Mouse (Mus musculus) thymus, postnatal 4 days (tissue): ENCODE data around the gene Ccnk.

Source experiments
- DNase-seq: peaks from one replicate; pipeline ENCODE4 v3.0.0; 2021

The Ccnk gene

DNA sequence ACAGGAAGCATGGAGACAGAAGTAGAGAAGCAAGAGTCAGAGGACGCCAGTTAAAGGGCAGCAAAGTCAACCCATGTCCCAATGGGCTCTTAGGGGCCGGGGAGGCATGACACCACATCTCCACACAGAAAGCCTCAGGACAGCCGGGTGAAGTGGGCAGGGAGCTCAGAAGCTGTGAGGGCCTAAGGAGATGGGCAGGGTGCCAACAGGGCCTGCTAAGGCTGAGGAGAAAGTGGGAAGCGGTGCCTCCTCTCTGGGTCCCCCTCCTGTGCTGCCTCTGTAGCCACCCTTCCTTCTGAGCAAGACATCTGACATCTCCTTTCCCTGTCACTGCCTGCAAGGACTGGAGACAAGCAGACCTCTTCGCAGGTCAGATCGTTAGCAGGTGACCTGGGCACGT lies 46.4 kb downstream of the Ccnk start:
- no peak for DNase-seq

DNA sequence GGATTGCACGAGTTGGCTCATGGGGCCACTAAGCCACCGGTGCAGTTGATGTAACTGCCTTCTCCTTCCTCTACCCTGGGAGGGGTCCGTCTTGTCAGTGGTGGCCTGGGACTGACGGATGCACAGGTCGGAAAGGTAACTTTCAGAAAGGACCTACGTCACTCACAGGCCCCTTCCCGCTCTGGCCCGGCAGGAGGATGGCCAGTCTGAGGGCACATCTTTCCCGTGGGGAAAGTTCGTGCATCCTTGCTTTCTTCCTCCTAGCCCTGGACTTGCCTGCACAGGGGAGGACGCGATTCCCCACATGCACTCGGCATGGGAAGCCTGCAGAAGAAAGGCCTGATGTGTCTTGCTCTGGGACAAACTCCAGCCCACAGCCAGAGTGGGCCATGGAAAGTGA lies 46.8 kb downstream of the Ccnk start:
- no peak for DNase-seq

DNA sequence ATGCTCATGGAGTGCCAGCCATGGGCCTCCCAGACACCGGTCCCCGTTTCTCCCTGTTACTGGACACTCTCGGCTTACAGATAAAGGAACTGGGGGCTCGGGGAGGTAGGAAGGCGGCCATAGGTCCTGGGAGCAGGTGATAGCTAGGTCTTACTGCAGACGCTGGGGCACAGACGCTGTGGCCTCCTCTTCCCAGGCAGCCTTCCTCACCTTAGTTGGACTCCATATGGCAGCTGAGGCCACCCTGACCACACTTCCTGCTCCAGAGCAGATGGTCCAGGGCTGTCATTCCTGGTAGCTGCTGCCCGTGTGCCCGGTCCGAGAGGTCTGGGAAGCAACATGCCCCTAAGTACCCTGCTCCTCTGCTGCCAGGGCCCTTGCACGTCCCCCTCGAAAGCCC lies 47.6 kb downstream of the Ccnk start:
- no peak for DNase-seq

DNA sequence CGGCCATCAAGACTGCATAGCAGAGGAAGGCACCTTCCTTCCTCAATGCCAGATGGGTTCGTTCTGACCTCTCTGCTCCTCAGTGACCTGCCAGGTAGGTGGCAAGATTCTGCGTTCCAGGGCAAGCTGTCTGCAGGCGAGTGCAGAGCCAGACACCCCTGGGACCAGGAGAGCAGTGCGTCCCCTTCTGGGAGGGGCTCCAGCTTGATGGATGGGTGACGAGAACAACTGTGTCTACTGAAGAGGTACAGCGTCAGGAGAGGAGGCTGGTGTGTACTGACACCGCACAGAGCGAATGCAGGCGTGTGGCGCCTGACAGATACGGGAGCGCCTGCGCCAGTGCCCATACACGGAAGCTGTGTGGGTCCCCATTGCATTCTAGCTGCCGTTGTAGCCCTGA lies 48.1 kb downstream of the Ccnk start:
- DNase-seq, result no peak

- DNase-seq, result no peak
Measured at GRCm38 (mm10) chr12:108230077-108230476, 50.7 kb downstream of the Ccnk start.

DNA sequence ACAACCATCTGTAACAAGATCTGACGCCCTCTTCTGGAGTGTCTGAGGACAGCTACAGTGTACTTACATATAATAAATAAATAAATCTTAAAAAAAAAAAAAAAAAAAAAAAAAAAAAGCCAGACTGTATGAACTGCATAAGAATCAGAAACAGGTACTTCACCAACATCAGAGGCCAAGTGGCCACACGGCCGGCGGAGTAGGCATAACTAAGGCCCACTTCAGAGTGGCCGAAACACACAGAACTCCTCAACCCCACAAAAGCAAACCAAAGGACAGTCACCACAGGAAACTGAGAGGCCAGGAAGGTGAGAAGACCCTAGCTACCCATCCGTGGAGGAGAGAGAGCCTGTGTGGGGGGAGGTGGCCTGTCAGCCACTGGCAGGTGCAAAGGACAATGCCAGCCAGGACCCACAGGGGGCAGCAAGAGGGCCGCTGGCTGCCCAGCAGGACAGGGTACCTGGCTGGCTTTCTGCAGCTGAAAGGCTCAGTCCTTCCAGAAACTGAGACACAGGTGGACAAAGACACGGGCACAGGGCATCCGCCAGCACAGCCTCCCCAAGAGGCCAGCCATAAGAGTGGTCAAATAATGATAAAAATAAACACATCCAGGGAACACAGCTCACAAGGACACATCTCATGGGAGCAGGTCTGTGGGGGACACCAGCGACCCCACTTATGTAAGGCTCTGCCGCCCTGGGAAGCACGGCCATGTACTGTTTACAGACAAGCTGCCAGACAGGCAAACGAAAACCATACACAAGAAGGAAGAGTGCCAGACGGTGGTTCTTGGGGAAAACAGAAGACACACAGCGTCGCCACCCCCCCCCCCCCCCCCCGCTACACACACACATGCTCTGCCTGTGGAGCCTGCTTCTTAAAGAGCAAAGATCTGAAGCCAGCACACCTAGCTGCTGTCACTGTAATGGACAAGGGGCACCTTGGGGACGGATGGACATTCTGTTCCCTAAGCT lies 51.7 kb downstream of the Ccnk start:
- peak; percentile 79 for DNase-seq

GRCm38 (mm10) chr12:108231901-108232300 lies 52.5 kb downstream of the Ccnk start:
- DNase-seq, result no peak

DNA sequence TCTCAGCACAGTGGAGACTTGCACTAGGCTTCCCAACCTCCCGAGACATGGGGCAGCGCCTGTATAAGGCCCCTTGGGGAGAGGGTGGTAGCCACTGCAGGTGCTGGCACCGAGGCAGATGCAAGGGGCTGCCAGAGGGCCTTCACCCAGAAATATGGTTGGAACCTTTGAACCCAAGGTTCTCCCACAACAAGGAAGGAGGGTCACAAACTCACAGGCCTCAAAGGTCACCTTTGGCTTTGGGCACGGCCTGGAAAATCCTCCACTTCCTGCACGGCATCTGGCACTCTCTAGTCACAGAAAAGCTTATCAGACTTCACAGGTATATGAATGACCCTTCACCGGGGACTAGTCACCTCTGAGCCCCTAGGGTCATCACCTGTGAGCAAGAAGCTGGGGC lies 54.4 kb downstream of the Ccnk start:
- no peak for DNase-seq

DNA sequence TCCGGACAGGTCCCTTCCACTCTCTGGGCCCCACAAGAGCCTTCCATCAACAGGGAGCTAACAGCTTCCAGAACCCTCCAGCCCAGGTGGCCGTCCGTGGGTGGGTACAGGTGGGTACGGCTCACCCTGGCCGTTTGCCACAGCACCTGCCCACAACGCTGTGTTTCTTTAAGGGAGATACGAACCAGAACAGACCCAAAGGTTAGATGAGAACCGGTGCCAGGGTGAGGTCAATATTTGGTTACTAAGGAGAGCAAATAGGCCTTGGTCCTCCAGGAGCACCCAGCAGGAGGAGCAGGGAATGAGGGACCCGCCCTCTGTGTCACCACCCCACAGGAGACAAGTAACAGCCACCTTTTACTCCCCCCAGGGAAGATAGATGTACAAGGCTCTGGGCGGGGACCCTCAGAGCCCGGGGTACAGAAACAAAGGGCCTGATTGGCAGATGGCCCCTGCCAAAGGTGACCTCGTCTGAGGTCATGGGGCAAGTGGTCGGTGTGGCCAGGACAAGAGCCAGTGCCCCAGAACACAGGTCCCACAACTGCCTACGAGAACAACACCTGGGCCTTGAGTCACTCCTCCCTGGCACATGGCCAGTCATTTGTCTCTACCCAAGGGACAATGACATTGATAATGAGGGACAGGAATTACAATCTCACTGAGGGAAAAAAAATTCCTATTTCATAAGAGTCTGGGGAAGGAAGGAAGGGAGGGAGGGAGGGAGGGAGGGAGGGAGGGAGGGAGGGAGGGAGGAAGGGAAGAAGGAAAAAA lies 55.6 kb downstream of the Ccnk start:
- no peak for DNase-seq

DNA sequence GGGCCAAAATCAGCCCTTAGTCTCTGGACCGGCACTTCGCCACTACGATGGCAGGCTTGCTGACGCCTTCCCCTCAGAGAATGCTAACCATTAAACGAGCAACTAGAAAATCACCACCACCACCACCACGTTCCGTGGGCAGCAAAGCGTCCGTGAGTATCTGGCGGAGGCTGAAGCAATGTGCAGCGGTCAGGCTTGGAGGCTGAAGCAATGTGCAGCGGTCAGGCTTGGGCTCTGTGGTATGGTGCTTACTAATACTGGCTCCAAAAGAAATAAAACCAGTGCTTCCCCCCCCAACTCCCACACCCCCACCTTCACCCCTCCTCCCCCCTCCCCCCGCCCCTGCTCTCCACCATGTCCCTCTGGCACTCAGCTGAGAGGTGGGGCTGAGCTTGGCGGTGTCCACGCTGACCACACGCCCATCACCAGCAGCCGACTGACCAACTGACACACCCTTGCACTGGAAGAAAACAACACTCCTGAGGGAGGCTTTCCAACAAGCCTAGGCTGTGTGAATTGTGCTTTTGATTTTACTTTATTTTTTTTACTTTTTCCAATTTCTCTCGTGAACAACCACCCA lies 56.7 kb downstream of the Ccnk start:
- DNase-seq, result no peak

DNA sequence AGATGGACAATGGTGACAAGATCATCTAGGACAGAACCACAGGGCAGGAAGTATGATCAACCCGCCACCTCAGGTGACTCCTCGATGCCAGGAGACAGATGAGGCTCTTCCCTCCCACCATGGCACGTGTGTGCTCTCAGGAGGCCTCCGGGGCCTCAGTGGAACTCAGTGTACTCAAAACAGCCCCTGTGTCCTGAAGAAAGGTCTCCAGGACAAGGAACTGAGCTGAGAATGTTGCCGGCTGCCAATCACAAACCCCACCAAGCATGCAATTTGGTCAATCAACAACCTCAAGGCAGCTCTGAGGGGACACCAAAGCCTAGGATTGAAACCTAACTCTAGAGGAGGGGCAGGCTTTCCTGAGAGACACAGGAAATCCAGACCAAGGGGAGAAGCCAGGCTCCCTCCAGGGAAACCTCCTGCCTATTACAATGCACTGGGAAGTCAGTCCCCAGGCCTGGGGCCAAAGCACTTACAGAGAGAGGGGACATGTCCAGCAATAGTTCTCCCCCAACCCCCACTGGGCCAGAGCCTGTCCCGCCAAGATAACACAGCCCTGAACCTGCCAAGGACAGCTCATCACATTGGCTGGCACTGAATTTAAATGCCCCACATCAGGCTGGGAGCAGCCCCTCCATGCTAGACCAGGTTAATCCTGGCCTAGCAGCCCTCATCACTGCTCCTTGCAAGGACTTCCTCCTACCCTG lies 58.1 kb downstream of the Ccnk start:
- no peak for DNase-seq

DNA sequence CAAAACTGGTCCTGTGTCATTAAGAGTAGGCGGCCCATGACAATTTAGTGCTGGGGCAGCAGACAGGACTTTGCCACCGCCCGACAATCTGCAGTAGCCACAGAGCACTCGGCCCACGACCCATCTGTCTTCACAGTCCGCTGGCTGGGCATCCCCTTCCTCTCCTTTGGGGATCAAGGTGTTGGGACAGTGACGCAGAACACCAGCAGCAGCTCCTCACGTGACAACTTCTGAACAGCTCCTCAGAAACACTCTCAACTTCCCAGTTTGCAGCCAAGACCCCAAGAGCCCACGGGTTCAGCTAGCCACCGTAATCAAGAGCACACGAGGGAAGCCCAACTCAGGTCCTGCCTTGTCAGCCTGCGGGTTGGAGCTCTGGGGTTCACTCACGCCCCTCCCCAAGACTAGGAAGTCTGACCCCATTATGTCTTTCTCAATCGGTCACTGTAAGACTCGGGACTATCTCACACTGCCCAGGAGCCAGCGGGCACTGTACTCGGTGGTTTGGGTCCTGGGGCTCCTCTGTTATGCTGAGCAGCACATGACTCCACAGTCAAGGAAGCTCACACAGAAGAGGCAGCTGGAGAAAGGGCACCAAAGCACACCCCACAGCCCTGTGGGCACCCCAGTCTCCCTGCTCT lies 59.1 kb downstream of the Ccnk start:
- no peak for DNase-seq

DNA sequence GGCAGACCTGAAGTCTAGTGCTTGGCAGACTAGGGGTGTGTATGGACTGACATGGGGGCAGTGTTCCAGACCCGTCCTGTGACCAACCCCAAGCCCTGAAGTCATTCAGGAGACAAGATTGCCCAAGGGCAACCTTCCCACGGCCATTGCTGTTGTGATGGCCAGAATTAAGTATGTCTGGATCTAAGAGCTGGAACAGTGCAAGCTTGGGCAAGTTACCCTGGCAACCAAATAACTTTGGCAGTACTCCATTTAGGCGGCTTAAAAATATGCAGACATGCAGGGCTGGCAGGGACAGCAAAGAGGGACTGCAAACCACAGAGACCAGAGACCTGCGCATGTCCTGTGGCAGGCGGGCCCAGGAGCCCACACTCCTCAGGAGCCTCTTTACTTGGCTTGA lies 60.1 kb downstream of the Ccnk start:
- DNase-seq, result no peak

DNA sequence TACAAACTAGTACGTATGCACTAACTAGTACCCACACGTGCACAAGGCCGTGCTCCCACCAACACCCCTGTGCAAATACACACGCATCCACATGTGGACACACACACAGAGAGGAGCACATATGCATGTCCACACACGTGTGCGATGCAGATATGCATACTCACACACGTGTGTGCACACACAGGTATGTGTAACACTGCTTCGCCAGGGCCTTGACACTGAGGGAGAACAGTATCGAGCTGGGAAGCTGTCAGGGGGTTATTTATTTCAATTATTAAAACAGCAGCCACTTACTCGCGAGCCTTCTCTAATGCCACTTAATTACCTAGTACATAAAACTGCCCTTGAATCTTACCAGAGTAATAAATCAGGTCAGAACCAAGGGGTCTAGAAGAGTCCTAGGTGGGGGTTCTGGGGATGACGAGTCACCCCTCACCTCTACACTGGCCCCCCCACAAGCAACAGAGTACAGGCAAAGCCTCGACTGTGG lies 61.1 kb downstream of the Ccnk start:
- DNase-seq, result no peak

GRCm38 (mm10) chr12:108240953-108241588 lies 61.7 kb downstream of the Ccnk start:
- DNase-seq, result no peak

DNA sequence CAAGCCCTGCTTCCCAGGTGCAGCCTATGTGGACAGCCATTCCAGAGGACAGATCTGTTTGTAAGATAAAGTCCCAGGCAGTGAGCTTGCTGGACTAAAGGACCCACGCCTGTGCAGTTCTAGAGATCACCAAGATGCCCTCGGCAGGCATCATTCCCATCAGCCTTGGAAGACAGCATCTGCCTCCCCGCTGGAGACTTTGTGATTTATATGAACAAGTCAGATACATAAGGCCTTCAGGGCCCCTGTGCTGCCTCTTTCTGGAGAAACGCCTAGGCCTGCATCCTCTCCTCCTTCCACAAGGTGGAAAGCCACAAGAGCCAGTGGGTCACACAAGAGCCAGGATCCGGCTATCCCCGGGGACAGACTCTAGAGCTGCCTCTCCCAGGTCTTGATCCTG lies 62.2 kb downstream of the Ccnk start:
- no peak for DNase-seq

DNA sequence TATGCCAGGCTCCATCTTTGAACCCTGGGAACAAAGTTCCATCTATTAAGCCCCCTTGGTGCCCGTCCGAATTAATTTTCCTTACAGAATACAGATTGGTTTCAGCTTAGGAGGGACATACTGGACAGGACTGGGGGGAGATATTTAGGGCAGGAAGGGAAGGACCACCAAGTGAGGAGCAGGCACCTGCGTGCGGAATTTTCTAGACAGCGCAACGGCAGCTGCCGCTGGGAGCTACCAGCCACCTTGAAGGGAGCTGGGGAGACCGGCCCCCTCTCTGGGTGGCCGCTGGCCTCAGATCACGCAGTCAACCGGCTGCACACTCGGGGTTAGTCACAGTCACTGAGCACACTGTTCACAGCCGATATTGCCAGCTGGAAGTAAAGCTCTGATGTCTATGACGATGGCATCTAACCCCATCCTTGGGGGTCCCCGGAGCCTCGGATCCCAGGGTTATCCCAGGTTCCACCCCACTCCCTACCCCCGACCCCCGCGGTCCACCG lies 62.9 kb downstream of the Ccnk start:
- DNase-seq, result no peak

- no peak for DNase-seq
Measured at GRCm38 (mm10) chr12:108244778-108245177, 65.4 kb downstream of the Ccnk start.

DNA sequence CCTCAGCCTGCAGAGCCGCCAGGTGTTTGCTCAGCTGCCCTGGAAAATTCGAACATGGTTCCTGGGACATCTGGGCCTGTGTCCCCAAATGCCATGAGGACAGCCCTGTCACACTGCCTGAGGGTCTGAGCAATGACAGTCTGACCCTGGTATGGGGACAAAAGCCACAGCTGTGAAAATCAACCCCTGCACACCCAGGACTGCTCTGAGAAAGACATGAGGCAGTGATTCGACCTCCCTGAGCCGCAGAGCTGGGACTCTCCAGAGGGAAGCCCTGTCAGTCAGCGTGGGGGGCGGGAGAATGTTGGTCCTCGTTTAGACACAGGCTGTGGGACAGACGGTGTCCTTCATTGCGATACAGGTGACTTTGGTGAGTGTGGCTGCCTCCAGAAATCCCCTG lies 66.2 kb downstream of the Ccnk start:
- DNase-seq, result no peak

DNA sequence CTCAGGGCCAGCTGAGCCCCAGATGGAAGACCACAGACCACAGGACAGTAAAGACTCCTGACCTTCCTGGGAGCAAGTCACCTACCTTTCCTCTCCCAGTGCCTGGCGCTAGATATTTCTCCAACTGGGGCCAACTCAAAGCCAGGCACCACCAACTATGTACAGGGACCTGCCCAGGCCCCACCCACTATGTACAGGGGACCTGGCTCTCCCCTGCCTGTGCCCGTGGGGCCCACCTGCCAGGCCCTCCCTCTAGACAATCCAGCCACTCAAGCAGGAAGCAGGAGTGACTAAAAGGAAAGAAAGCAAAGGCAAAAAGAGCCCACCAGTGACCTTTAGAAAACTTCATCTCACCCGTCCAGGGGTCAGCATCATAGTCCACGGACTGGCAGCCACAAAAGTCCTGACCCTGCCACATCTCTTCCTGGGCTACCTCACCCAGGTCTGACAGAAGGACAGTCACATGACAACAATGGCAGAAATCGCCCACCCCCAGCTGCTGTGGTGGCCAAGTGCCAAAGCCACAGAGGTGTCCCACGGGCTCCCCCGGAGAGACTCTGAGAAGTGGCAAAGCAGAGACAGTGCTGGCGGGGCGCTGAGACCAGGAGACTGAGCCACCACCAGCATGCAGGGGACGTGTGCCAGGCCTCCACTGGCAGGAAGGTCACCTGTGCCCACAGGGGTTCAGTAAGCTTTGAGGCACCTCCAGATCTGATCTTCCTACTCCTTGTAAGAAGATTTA lies 67.6 kb downstream of the Ccnk start:
- no peak for DNase-seq

DNA sequence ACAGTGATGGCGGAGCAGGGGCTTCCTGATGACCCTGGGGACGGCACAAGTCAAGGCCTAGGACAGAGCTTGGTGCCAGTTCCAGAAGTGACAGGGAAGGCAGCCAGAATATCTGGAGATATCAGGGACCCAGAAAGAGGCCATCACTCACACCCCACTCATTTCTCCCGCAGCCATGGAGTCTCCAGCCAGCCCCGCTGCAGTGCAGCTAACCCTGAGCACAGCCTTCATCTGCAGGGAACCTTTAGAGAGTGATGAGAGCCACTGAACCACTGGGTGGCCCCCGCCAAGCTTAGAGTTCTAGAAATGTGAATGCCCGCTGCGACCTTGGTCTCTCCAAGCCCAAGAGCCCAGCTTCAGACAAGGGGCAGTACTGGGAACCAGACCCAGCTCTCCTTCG lies 69.6 kb downstream of the Ccnk start:
- DNase-seq, result no peak
